7 mouse cellular contexts compared by ENCODE assay signal in genomic region chr11:117822728-117823241, GRCm38 (mm10). TPM values are rescaled to one million over a fixed set of nuclear protein-coding genes. Genes with fewer than 3 reads are reported as not detected.
DNase-seq lines count a peak whose midpoint lies in the region; ATAC-seq and TF ChIP-seq lines count a peak whose summit lies in the region.

No protein-coding gene starts in this region.

- H3K9ac ChIP-seq in lung, embryonic 14.5 days, result 0 out of 2 replicates have a peak overlapping the region, but pooled peaks have one; percentile 24
- 0 out of 2 replicates have a peak overlapping the region, but pooled peaks have one; percentile 15 for H3K9ac ChIP-seq in intestine, embryonic 15.5 days

- TF ChIP-seq POLR2A in small intestine, adult 2 months (IDR thresholded peaks at IDR 0.05; ENCODE audit: low read depth, low read length), result no peak

- no peaks in the 10 kb centered on the region for H3K9me3 ChIP-seq in lung, embryonic 14.5 days (ENCODE audit: low read depth, low read length)
- no peaks in the 10 kb centered on the region for H3K9me3 ChIP-seq in intestine, embryonic 15.5 days

- no peak for TF ChIP-seq CTCF in lung, embryonic 14.5 days (IDR thresholded peaks at IDR 0.05; ENCODE audit: low read depth)
- no peak for TF ChIP-seq CTCF in small intestine, adult 2 months (IDR thresholded peaks at IDR 0.05; ENCODE audit: extremely low read depth, insufficient read length, insufficient replicate concordance, low read depth, low read length)

- H3K27ac ChIP-seq in lung, embryonic 14.5 days (ENCODE audit: low read depth), result peak overlapping the region; percentile 59
- H3K27ac ChIP-seq in intestine, embryonic 15.5 days, result peak overlapping the region; percentile 67
- H3K27ac ChIP-seq in small intestine, adult 2 months (ENCODE audit: insufficient read depth, low read depth, low read length), result peak overlapping the region; percentile 25

- peaks cover 15% of the 10 kb centered on the region for H3K4me1 ChIP-seq in lung, embryonic 14.5 days (ENCODE audit: insufficient read depth)
- peaks cover 38% of the 10 kb centered on the region for H3K4me1 ChIP-seq in intestine, embryonic 15.5 days (replicated peaks)
- H3K4me1 ChIP-seq in small intestine, adult 2 months (ENCODE audit: control insufficient read depth, insufficient read depth, insufficient read length, low read length), result peaks cover 34% of the 10 kb centered on the region

- peak; percentile 68 for DNase-seq in lung, embryonic 14.5 days
- DNase-seq in lung, postnatal 25 days (ENCODE audit: low spot score), result no peak
- peak; percentile 63 for DNase-seq in ZHBTc4 (ENCODE audit: low read depth, low spot score)
- DNase-seq in frontal cortex, postnatal 36 days (ENCODE audit: low spot score in 2 of 2), result no peak
- DNase-seq in embryo, embryonic 10 days (ENCODE audit: low spot score), result no peak

- peaks cover 58% of the 10 kb centered on the region for H3K36me3 ChIP-seq in lung, embryonic 14.5 days (ENCODE audit: insufficient read depth)
- H3K36me3 ChIP-seq in intestine, embryonic 15.5 days, result peaks cover 32% of the 10 kb centered on the region
- peaks cover 17% of the 10 kb centered on the region for H3K36me3 ChIP-seq in small intestine, adult 2 months (ENCODE audit: control insufficient read depth, insufficient read depth, low read length)

- H3K4me2 ChIP-seq in lung, embryonic 14.5 days, result peak overlapping the region; percentile 31; the same call in 1 of the 2 replicates
- peak overlapping the region; percentile 34 for H3K4me2 ChIP-seq in intestine, embryonic 15.5 days (replicated peaks)

- no peak overlapping the region for H3K4me3 ChIP-seq in lung, embryonic 14.5 days (ENCODE audit: low read depth, low read length)
- H3K4me3 ChIP-seq in intestine, embryonic 15.5 days (replicated peaks), result no peak overlapping the region
- no peak overlapping the region for H3K4me3 ChIP-seq in small intestine, adult 2 months (ENCODE audit: low read depth, low read length)

- no peak for ATAC-seq in lung, embryonic 14.5 days (ENCODE audit: insufficient read depth)
- no peak for ATAC-seq in intestine, embryonic 15.5 days

- no peaks in the 10 kb centered on the region for H3K27me3 ChIP-seq in lung, embryonic 14.5 days (ENCODE audit: insufficient read depth, low read length)
- H3K27me3 ChIP-seq in intestine, embryonic 15.5 days (replicated peaks), result no peaks in the 10 kb centered on the region
- no peaks in the 10 kb centered on the region for H3K27me3 ChIP-seq in small intestine, adult 2 months (ENCODE audit: control insufficient read depth, insufficient read depth, low read length)

- 57% methylated on average over 7 of the region's 7 CpGs for WGBS in lung, embryonic 14.5 days
- WGBS in intestine, embryonic 15.5 days, result 57% methylated on average over 7 of the region's 7 CpGs
- WGBS in small intestine, adult 2 months, result 52% methylated on average over 7 of the region's 7 CpGs

RNA-seq across cellular contexts. Expression of gene Afmid, which starts 2.9 kb away (rescaled TPM):
- polyA plus RNA-seq in lung, embryonic 14.5 days (2014; fragmentation: Nextera tagmentation; extraction: Ambion mirVana), result 4.6 TPM in 2 replicates
- polyA plus RNA-seq in intestine, embryonic 15.5 days (2015; fragmentation: Nextera tagmentation; extraction: Ambion mirVana), result 8.3 and 8.9 TPM in 2 replicates
- polyA plus RNA-seq in small intestine, adult 2 months (2012; rRNA removed), result 4.3 and 11.1 TPM in 2 replicates

RNA-seq across cellular contexts. Expression of gene Tk1, which starts 3.1 kb away (rescaled TPM):
- polyA plus RNA-seq in lung, embryonic 14.5 days (2014; fragmentation: Nextera tagmentation; extraction: Ambion mirVana), result 144 and 158 TPM in 2 replicates
- polyA plus RNA-seq in intestine, embryonic 15.5 days (2015; fragmentation: Nextera tagmentation; extraction: Ambion mirVana), result 144 and 146 TPM in 2 replicates
- polyA plus RNA-seq in small intestine, adult 2 months (2012; rRNA removed), result 22.8 and 52.2 TPM in 2 replicates

RNA-seq across cellular contexts. Expression of gene Gm20708, which starts 13.3 kb away (rescaled TPM):
- polyA plus RNA-seq in lung, embryonic 14.5 days (2014; fragmentation: Nextera tagmentation; extraction: Ambion mirVana), result 0.23 and 0.30 TPM in 2 replicates
- polyA plus RNA-seq in intestine, embryonic 15.5 days (2015; fragmentation: Nextera tagmentation; extraction: Ambion mirVana), result 0.26 and 0.38 TPM in 2 replicates
- 0.06 TPM in 1 of 2 replicates, not detected in the other for polyA plus RNA-seq in small intestine, adult 2 months (2012; rRNA removed)

RNA-seq across cellular contexts. Expression of gene Syngr2, which starts 13.3 kb away (rescaled TPM):
- polyA plus RNA-seq in lung, embryonic 14.5 days (2014; fragmentation: Nextera tagmentation; extraction: Ambion mirVana), result 65.9 and 71.6 TPM in 2 replicates
- polyA plus RNA-seq in intestine, embryonic 15.5 days (2015; fragmentation: Nextera tagmentation; extraction: Ambion mirVana), result 135 and 151 TPM in 2 replicates
- polyA plus RNA-seq in small intestine, adult 2 months (2012; rRNA removed), result 183 and 229 TPM in 2 replicates

RNA-seq across cellular contexts. Expression of gene 6030468B19Rik, which starts 25.3 kb away (rescaled TPM):
- polyA plus RNA-seq in lung, embryonic 14.5 days (2014; fragmentation: Nextera tagmentation; extraction: Ambion mirVana), result 0.22 and 0.23 TPM in 2 replicates
- polyA plus RNA-seq in intestine, embryonic 15.5 days (2015; fragmentation: Nextera tagmentation; extraction: Ambion mirVana), result 1.1 and 1.2 TPM in 2 replicates
- 0.09 and 0.47 TPM in 2 replicates for polyA plus RNA-seq in small intestine, adult 2 months (2012; rRNA removed)

Comparison
In these comparisons a context has a peak if more than half of its experiments do, and no peak if none do; other contexts are left out.
1. DNase-seq: peak in lung, embryonic 14.5 days (single experiment) and ZHBTc4 (single experiment); none in lung, postnatal 25 days (single experiment), frontal cortex, postnatal 36 days (0 of 2) and embryo, embryonic 10 days (single experiment).
2. Peak in every context shown above with its lines, with median percentiles within 50 percentile points of each other: H3K27ac ChIP-seq.